Mouse (Mus musculus) stomach, postnatal 0 days (tissue): ENCODE results near the gene Utrn.

Experiments used
- CTCF ChIP-seq: IDR thresholded peaks from 2 replicates; pipeline ENCODE4 v1.5.1; 2016; ENCODE audit warnings: antibody characterized with exemption, low read depth, mild to moderate bottlenecking, moderate library complexity
- EP300 ChIP-seq: optimal IDR thresholded peaks from 2 replicates; pipeline ENCODE3; 2016; ENCODE audit warnings: antibody characterized with exemption

DNA sequence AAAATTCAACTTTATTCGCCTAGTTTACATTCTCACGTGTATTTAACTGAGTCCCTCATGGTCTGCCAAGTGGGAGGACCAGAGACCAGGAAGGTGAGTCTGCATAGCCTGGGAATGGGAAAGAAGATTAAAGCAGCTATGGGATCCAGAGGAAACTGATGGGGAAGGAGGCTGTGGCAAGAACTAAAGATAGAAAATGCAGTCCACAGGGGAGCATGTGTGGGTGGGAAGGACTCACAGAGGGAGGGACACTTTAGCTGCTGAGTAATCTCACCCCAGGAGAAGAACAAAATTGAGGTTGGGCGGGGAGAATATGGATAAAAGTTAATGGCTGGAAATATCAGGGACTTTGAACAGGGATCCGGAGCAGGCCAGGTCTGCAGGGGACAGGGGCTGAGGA is 229.5 kb downstream of the Utrn start:
- TF ChIP-seq CTCF, result no peak
- no peak for TF ChIP-seq EP300
